Mouse (Mus musculus) liver, embryonic 16.5 days (tissue): ENCODE measurements around the gene Ddx39b. TPM values are rescaled to one million over a fixed set of nuclear protein-coding genes. Genes with fewer than 3 reads are reported as not detected.

ENCODE experiments used
- ATAC-seq: fragments of 200-750 bp; cut with Nextera tagmentation; 2 replicates; pipeline ENCODE4 v1.8.0; 2017; ENCODE audit warnings: low read depth, mild to moderate bottlenecking, moderate number of reproducible peaks, moderate library complexity
- H3K27ac ChIP-seq: fragments of 300-500 bp; sonication (generic); 2 replicates; pipeline ENCODE4 v1.5.1; 2014; ENCODE audit warnings: mild to moderate bottlenecking, low read length
- H3K27me3 ChIP-seq: fragments of 300-500 bp; sonication (generic); 2 replicates; pipeline ENCODE4 v1.6.1; 2014; ENCODE audit warnings: low read depth, low read length, mixed read lengths; ENCODE audit not compliant: control insufficient read depth, insufficient read depth
- H3K36me3 ChIP-seq: fragments of 300-500 bp; sonication (generic); 2 replicates; pipeline ENCODE4 v1.6.1; 2014; ENCODE audit warnings: mild to moderate bottlenecking; ENCODE audit not compliant: control insufficient read depth, insufficient read depth
- H3K4me1 ChIP-seq: fragments of 300-500 bp; sonication (generic); 2 replicates; pipeline ENCODE4 v1.6.1; 2014; ENCODE audit warnings: low read depth, low read length, mixed read lengths; ENCODE audit not compliant: control insufficient read depth
- H3K4me2 ChIP-seq: fragments of 300-500 bp; sonication (generic); 2 replicates; pipeline ENCODE4 v1.6.1; 2014; ENCODE audit warnings: low read depth, low read length, mixed read lengths
- H3K4me3 ChIP-seq: fragments of 300-500 bp; sonication (generic); 2 replicates; pipeline ENCODE4 v1.5.1; 2014; ENCODE audit warnings: low read depth, mild to moderate bottlenecking, low read length
- H3K9ac ChIP-seq: fragments of 300-500 bp; sonication (generic); 2 replicates; pipeline ENCODE4 v1.6.1; 2014; ENCODE audit warnings: low read depth, low read length
- H3K9me3 ChIP-seq: fragments of 300-500 bp; sonication (generic); replicated peaks from 2 replicates; pipeline ENCODE4 v1.6.1; 2016; ENCODE audit warnings: low read length; ENCODE audit not compliant: control insufficient read depth
- WGBS: fragments of 180-500 bp; shearing (Covaris S2); extraction: QIAGEN DNeasy Blood & Tissue Kit; methylation state at CpG from one replicate; pipeline ENCODE4 v1.1.7; 2014; ENCODE audit not compliant: insufficient replicate concordance; 5-methylcytosine and 5-hydroxymethylcytosine counted together
- polyA plus RNA-seq: library from polyadenylated mRNA; unstranded; fragments of >200 nt; fragmentation: Nextera tagmentation; extraction: Ambion mirVana; gene quantifications from 2 replicates; pipeline ENCODE4 v1.2.1, GENCODE M21; 2015

The Ddx39b gene
- polyA plus RNA-seq, 1 experiment from 2014 or later, result 128 TPM

GRCm38 (mm10) chr17:35253293-35254093 lies 11.9 kb downstream of the Ddx39b start:
- H3K4me3 ChIP-seq, result no peak overlapping the region
- no peaks in the 10 kb centered on the region for H3K9me3 ChIP-seq
- no peak overlapping the region for H3K9ac ChIP-seq
- H3K4me1 ChIP-seq, result peaks cover 6% of the 10 kb centered on the region; the same call in 1 of the 2 replicates
- ATAC-seq, result no peak
- H3K27ac ChIP-seq, result no peak overlapping the region
- no peaks in the 10 kb centered on the region for H3K27me3 ChIP-seq
- 82% methylated on average over 32 of the region's 32 CpGs for WGBS
- H3K36me3 ChIP-seq, result peaks cover 55% of the 10 kb centered on the region
- no peak overlapping the region for H3K4me2 ChIP-seq

GRCm38 (mm10) chr17:35254241-35255098 lies 12.9 kb downstream of the Ddx39b start:
- Histone ChIP-seq H3K27ac (no peak overlapping the region), H3K4me1 (peaks cover 10% of the 10 kb centered on the region), H3K27me3 (no peaks in the 10 kb centered on the region), H3K36me3 (peaks cover 45% of the 10 kb centered on the region), H3K9ac (no peak overlapping the region), H3K4me3 (no peak overlapping the region), H3K4me2 (no peak overlapping the region), H3K9me3 (no peaks in the 10 kb centered on the region)
- no peak for ATAC-seq
- whole genome bisulfite sequencing, result 54% methylated on average over 11 of the region's 11 CpGs

GRCm38 (mm10) chr17:35255301-35255700 lies 13.8 kb downstream of the Ddx39b start:
- no peak overlapping the region for H3K4me2 ChIP-seq
- no peak for ATAC-seq
- WGBS, result 61% methylated on average over 3 of the region's 3 CpGs
- peaks cover 37% of the 10 kb centered on the region for H3K36me3 ChIP-seq
- no peak overlapping the region for H3K9ac ChIP-seq
- H3K9me3 ChIP-seq, result no peaks in the 10 kb centered on the region
- peaks cover 10% of the 10 kb centered on the region for H3K4me1 ChIP-seq
- no peaks in the 10 kb centered on the region for H3K27me3 ChIP-seq
- H3K27ac ChIP-seq, result no peak overlapping the region
- no peak overlapping the region for H3K4me3 ChIP-seq

- WGBS, result 39% methylated on average over 4 of the region's 4 CpGs
- Histone ChIP-seq H3K36me3 (peaks cover 33% of the 10 kb centered on the region), H3K4me3 (no peak overlapping the region), H3K27me3 (no peaks in the 10 kb centered on the region), H3K9ac (no peak overlapping the region), H3K9me3 (no peaks in the 10 kb centered on the region), H3K27ac (no peak overlapping the region), H3K4me2 (no peak overlapping the region), H3K4me1 (peaks cover 10% of the 10 kb centered on the region)
- ATAC-seq, result no peak
These were observed 14.2 kb downstream of the Ddx39b start for GRCm38 (mm10) chr17:35255704-35256103.

GRCm38 (mm10) chr17:35257378-35257777 lies 15.8 kb downstream of the Ddx39b start:
- 0 out of 2 replicates have a peak overlapping the region, but pooled peaks have one; percentile 21 for H3K9ac ChIP-seq
- WGBS, result 26% methylated on average over 1 of the region's 1 CpGs
- no peaks in the 10 kb centered on the region for H3K9me3 ChIP-seq
- no peak overlapping the region; the same call in 1 of the 2 replicates for H3K4me3 ChIP-seq
- no peaks in the 10 kb centered on the region for H3K27me3 ChIP-seq
- peak overlapping the region; percentile 80 for H3K4me2 ChIP-seq
- ATAC-seq, result peak; percentile 43
- peaks cover 14% of the 10 kb centered on the region for H3K4me1 ChIP-seq
- H3K36me3 ChIP-seq, result peaks cover 18% of the 10 kb centered on the region
- H3K27ac ChIP-seq, result peak overlapping the region; percentile 85

GRCm38 (mm10) chr17:35257824-35258491 lies 16.4 kb downstream of the Ddx39b start:
- ATAC-seq, result peak; percentile 49
- Histone ChIP-seq H3K9me3 (no peaks in the 10 kb centered on the region), H3K4me3 (peak overlapping the region; percentile 63), H3K36me3 (peaks cover 12% of the 10 kb centered on the region), H3K27ac (peak overlapping the region; percentile 85), H3K27me3 (no peaks in the 10 kb centered on the region), H3K4me1 (peaks cover 16% of the 10 kb centered on the region), H3K9ac (peak overlapping the region; percentile 75), H3K4me2 (peak overlapping the region; percentile 80)
- WGBS, result 4% methylated on average over 17 of the region's 17 CpGs

- WGBS, result 22% methylated on average over 13 of the region's 14 CpGs
- ATAC-seq, result no peak
- Histone ChIP-seq H3K4me2 (peak overlapping the region; percentile 80), H3K36me3 (peaks cover 4% of the 10 kb centered on the region; the same call in 1 of the 2 replicates), H3K27ac (peak overlapping the region; percentile 45), H3K27me3 (no peaks in the 10 kb centered on the region), H3K4me3 (peak overlapping the region; percentile 63; the same call in 1 of the 2 replicates), H3K9me3 (no peaks in the 10 kb centered on the region), H3K9ac (no peak overlapping the region), H3K4me1 (peaks cover 16% of the 10 kb centered on the region)
These were observed 17.2 kb downstream of the Ddx39b start for GRCm38 (mm10) chr17:35258492-35259478.

- no peak overlapping the region for H3K27ac ChIP-seq
- 72% methylated on average over 4 of the region's 4 CpGs for WGBS
These were observed 18.1 kb downstream of the Ddx39b start for GRCm38 (mm10) chr17:35259621-35260020.

More at GRCm38 (mm10) chr17:35259621-35260020, 18.1 kb downstream of the Ddx39b start:
- no peaks in the 10 kb centered on the region for H3K9me3 ChIP-seq
- no peaks in the 10 kb centered on the region for H3K27me3 ChIP-seq
- no peak overlapping the region for H3K9ac ChIP-seq
- H3K4me3 ChIP-seq, result no peak overlapping the region
- no peak for ATAC-seq
- H3K4me1 ChIP-seq, result peaks cover 18% of the 10 kb centered on the region
- H3K4me2 ChIP-seq, result no peak overlapping the region
- H3K36me3 ChIP-seq, result no peaks in the 10 kb centered on the region
